9 mouse cellular contexts compared by ENCODE assay signal in the genomic region with DNA sequence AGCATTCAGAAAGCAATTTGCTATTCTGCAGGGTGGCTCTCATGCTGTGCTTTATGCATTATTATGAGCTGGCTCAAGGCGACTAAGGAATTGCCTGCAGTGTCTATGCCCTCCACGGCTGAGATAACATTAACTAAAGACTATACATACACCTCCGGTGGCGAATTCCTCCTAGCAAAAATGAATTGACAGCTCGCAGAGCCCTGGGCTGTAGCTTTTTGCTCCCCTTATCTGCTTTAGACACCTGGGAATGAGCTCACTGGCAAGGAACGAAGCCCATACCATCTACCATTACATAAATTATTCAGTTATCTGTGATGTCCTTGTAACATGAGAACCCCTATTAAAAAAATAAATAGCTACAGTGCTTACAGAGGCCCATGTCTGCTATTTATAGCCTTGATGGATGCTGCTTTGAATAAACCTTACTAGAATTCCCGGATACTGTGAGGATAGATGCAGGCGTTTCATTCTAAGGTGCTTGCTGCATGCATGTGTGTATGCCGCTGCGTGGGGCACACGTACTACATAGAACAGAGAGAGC. TPM values are rescaled to one million over a fixed set of nuclear protein-coding genes. Genes with fewer than 3 reads are reported as not detected.
DNase-seq lines count a peak whose midpoint lies in the region; ATAC-seq and TF ChIP-seq lines count a peak whose summit lies in the region.
"Had no signal": no experiment of that assay in that cellular context is flagged by ENCODE, and none has a peak within 500 bp of the region (broad histone marks: within the 10 kb centered on the region; RNA-seq: fewer than 3 reads in every experiment).

No protein-coding gene starts in this region.

- peak; percentile 87 for ATAC-seq in forebrain, embryonic 16.5 days
- ATAC-seq in megakaryocyte, adult 5-6 weeks (ENCODE audit: poor library complexity, severe bottlenecking) = peak; percentile 21; the same call in 1 of the 2 replicates
- ATAC-seq in inflammation-experienced regulatory T-cells, adult 6 months = no peak
- no peak for ATAC-seq in CD4-positive, CD25-positive, alpha-beta regulatory T cell, adult 4 months
- ATAC-seq: activated CD4-positive, CD25-positive, alpha-beta regulatory T cell, adult 4 months had no signal

- H3K4me3 ChIP-seq in MEL (ENCODE audit: control insufficient read depth in 1 of 2, insufficient read depth in 1 of 2, low read depth in 2 of 2, low read length in 2 of 2) = no peak overlapping the region
- H3K4me3 ChIP-seq in forebrain, embryonic 16.5 days (replicated peaks; ENCODE audit: low read length) = no peak overlapping the region

- no peak for TF ChIP-seq CTCF in MEL (IDR thresholded peaks at IDR 0.05 in 2 of 3, conservative IDR thresholded peaks at IDR 0.05 in 1 of 3; ENCODE audit: control insufficient read depth in 1 of 3, insufficient read depth in 1 of 3, low read depth in 2 of 3, low read length in 3 of 3, poor library complexity in 1 of 3, severe bottlenecking in 1 of 3)

- 8% methylated on average over 11 of the region's 11 CpGs for WGBS in forebrain, embryonic 16.5 days

- TF ChIP-seq RAD21 in MEL (IDR thresholded peaks at IDR 0.05; ENCODE audit: low read depth, low read length) = no peak

- H3K36me3 ChIP-seq in MEL (ENCODE audit: control insufficient read depth in 1 of 2, insufficient read depth in 2 of 2, low read length in 2 of 2) = peaks cover 0 to 16% of the 10 kb centered on the region in 2 experiments; a peak in 2 of 4 replicates
- no peaks in the 10 kb centered on the region for H3K36me3 ChIP-seq in forebrain, embryonic 16.5 days (ENCODE audit: control insufficient read depth, insufficient read depth)

- no peak for TF ChIP-seq POLR2A in MEL (IDR thresholded peaks at IDR 0.05; ENCODE audit: control insufficient read depth in 1 of 2, insufficient read depth in 1 of 2, low read depth in 1 of 2, low read length in 2 of 2, poor library complexity in 1 of 2)

- no peak overlapping the region for H3K9ac ChIP-seq in MEL (ENCODE audit: control insufficient read depth, low read depth, low read length, poor library complexity, severe bottlenecking)
- peak overlapping the region; percentile 27 for H3K9ac ChIP-seq in forebrain, embryonic 16.5 days (replicated peaks; ENCODE audit: low read depth, low read length)

- no peaks in the 10 kb centered on the region for H3K79me2 ChIP-seq in MEL (ENCODE audit: control insufficient read depth, insufficient read depth, low read length, poor library complexity)

- peak overlapping the region; percentile 35 for H3K27ac ChIP-seq in MEL (ENCODE audit: control insufficient read depth, low read depth, low read length)
- peak overlapping the region; percentile 73 for H3K27ac ChIP-seq in forebrain, embryonic 16.5 days (ENCODE audit: low read length)

- DNase-seq in heart, adult 11 months = peak; percentile 43
- DNase-seq in heart, postnatal 14 days = no peak
- DNase-seq in MEL (ENCODE audit: low read depth, low spot score) (peak; percentile 90), MN1 (ENCODE audit: low spot score) (no peak)

- H3K4me1 ChIP-seq in MEL (ENCODE audit: control insufficient read depth in 1 of 2, insufficient read depth in 2 of 2, low read length in 2 of 2) = peaks cover 4 to 12% of the 10 kb centered on the region in 2 experiments
- H3K4me1 ChIP-seq in forebrain, embryonic 16.5 days (replicated peaks; ENCODE audit: control insufficient read depth, insufficient read depth, low read length) = peaks cover 15% of the 10 kb centered on the region

- H3K27me3 ChIP-seq in MEL (ENCODE audit: control insufficient read depth in 1 of 2, insufficient read depth in 2 of 2, low read length in 2 of 2) = no peaks in the 10 kb centered on the region
- H3K27me3 ChIP-seq in forebrain, embryonic 16.5 days (replicated peaks; ENCODE audit: control insufficient read depth, insufficient read depth, low read length) = no peaks in the 10 kb centered on the region

- H3K9me3 ChIP-seq in MEL (replicated peaks; ENCODE audit: insufficient read depth, low read length) = no peaks in the 10 kb centered on the region
- no peaks in the 10 kb centered on the region for H3K9me3 ChIP-seq in forebrain, embryonic 16.5 days (ENCODE audit: control insufficient read depth, low read length)

- intact Hi-C loops in heart, postnatal 14 days (cut with DNase I) = no loop called here

- H3K4me2 ChIP-seq in forebrain, embryonic 16.5 days (ENCODE audit: low read length) = peak overlapping the region; percentile 20; the same call in 1 of the 2 replicates

- TF ChIP-seq EP300 in MEL (IDR thresholded peaks at IDR 0.05; ENCODE audit: low read depth in 1 of 2, low read length in 2 of 2) = peak; percentile 73 to 76

TF ChIP-seq in MEL, 35 proteins besides CTCF, POLR2A, EP300 and RAD21:
- TF ChIP-seq MAFK (IDR thresholded peaks at IDR 0.05; ENCODE audit: borderline replicate concordance, low read depth, low read length) (no peak), ZKSCAN1 (IDR thresholded peaks at IDR 0.05; ENCODE audit: low read depth, low read length) (no peak), HCFC1 (IDR thresholded peaks at IDR 0.05; ENCODE audit: low read depth, low read length) (no peak), USF2 (IDR thresholded peaks at IDR 0.05; ENCODE audit: borderline replicate concordance in 1 of 2, insufficient read depth in 1 of 2, low read depth in 1 of 2, low read length in 2 of 2) (no peak), NRF1 (IDR thresholded peaks at IDR 0.05; ENCODE audit: insufficient read depth, low read depth, low read length, poor library complexity, severe bottlenecking) (no peak), E2F4 (IDR thresholded peaks at IDR 0.05; ENCODE audit: borderline replicate concordance, low read depth, low read length) (no peak), SMC3 (IDR thresholded peaks at IDR 0.05; ENCODE audit: low read depth, low read length) (no peak), USF1 (IDR thresholded peaks at IDR 0.05; ENCODE audit: low read depth, low read length) (no peak), UBTF (IDR thresholded peaks at IDR 0.05; ENCODE audit: borderline replicate concordance, insufficient read depth, low read depth, low read length) (no peak), POLR2AphosphoS2 (IDR thresholded peaks at IDR 0.05; ENCODE audit: low read length) (no peak), ZMIZ1 (IDR thresholded peaks at IDR 0.05; ENCODE audit: low read depth, low read length) (no peak), TAL1 (IDR thresholded peaks at IDR 0.05; ENCODE audit: low read length) (peak; percentile 92), CHD2 (IDR thresholded peaks at IDR 0.05; ENCODE audit: low read length) (no peak), SIN3A (IDR thresholded peaks at IDR 0.05; ENCODE audit: low read length) (peak; percentile 68), POLR2AphosphoS5 (IDR thresholded peaks at IDR 0.05; ENCODE audit: borderline replicate concordance, low read depth, low read length) (no peak), ZC3H11A (IDR thresholded peaks at IDR 0.05; ENCODE audit: low read depth, low read length) (no peak), MEF2A (IDR thresholded peaks at IDR 0.05; ENCODE audit: extremely low read depth, insufficient replicate concordance, low read depth, low read length, poor library complexity, severe bottlenecking) (peak; percentile 81; the same call in 1 of the 2 replicates), BHLHE40 (IDR thresholded peaks at IDR 0.05; ENCODE audit: borderline replicate concordance, low read depth, low read length) (no peak), GABPA (IDR thresholded peaks at IDR 0.05; ENCODE audit: low read depth, low read length) (no peak), KAT2A (conservative IDR thresholded peaks at IDR 0.05; ENCODE audit: low read depth, low read length) (no peak), ETS1 (IDR thresholded peaks at IDR 0.05; ENCODE audit: low read depth, low read length) (peak; percentile 96), GATA1 (IDR thresholded peaks at IDR 0.05; ENCODE audit: low read depth, low read length) (peak; percentile 76), TBP (IDR thresholded peaks at IDR 0.05; ENCODE audit: low read depth, low read length) (0 out of 2 replicates have a peak, but pooled peaks have one; percentile 30), ELF1 (IDR thresholded peaks at IDR 0.05; ENCODE audit: low read depth, low read length) (no peak), MAX (IDR thresholded peaks at IDR 0.05; ENCODE audit: low read length) (no peak), MYC (IDR thresholded peaks at IDR 0.05; ENCODE audit: low read depth, low read length) (no peak), TCF12 (IDR thresholded peaks at IDR 0.05; ENCODE audit: low read depth, low read length) (peak; percentile 77), RCOR1 (IDR thresholded peaks at IDR 0.05; ENCODE audit: low read depth, low read length) (peak; percentile 52; the same call in 1 of the 2 replicates), NELFE (IDR thresholded peaks at IDR 0.05; ENCODE audit: low read depth, low read length) (no peak), MAZ (IDR thresholded peaks at IDR 0.05; ENCODE audit: low read depth, low read length) (no peak), ZNF384 (IDR thresholded peaks at IDR 0.05; ENCODE audit: low read depth, low read length) (peak; percentile 57; the same call in 1 of the 2 replicates), MYB (IDR thresholded peaks at IDR 0.05; ENCODE audit: low read depth, low read length) (no peak), JUND (IDR thresholded peaks at IDR 0.05; ENCODE audit: low read depth, low read length) (no peak), CHD1 (IDR thresholded peaks at IDR 0.05; ENCODE audit: low read depth, low read length) (no peak), MXI1 (IDR thresholded peaks at IDR 0.05; ENCODE audit: low read depth, low read length) (no peak)

RNA-seq across cellular contexts. Expression of a gene that starts 53.1 kb away (rescaled TPM):
- not detected for total RNA-seq in heart, postnatal 14 days (2021)
- not detected in 2 replicates for total RNA-seq in MEL (2012; rRNA removed)
- polyA plus RNA-seq in MEL (2012; ENCODE audit: insufficient read depth in 1 of 2, insufficient read length in 2 of 2, low read depth in 1 of 2, low replicate concordance in 2 of 2, missing spikeins in 1 of 2) = not detected
- polyA plus RNA-seq in forebrain, embryonic 16.5 days (2015; fragmentation: Nextera tagmentation; extraction: Ambion mirVana) = not detected in 2 replicates
- total RNA-seq in megakaryocyte, adult 5-6 weeks (2015) = not detected in 2 replicates
- total RNA-seq in megakaryocyte, adult 5-6 weeks (2017) = not detected in 2 replicates
- polyA plus RNA-seq in inflammation-experienced regulatory T-cells, adult 6 months (2017; shearing (Covaris generic)) = under 1 TPM in 1 of 3 experiments, not detected in 2; 0.43 TPM
- under 1 TPM in 1 of 2 experiments, not detected in 1; 0.50 TPM for polyA plus RNA-seq in CD4-positive, CD25-positive, alpha-beta regulatory T cell, adult 4 months (2017; shearing (Covaris generic))

Comparison
In these comparisons a context has a peak if more than half of its experiments do, and no peak if none do; other contexts are left out.
1. DNase-seq: peak in heart, adult 11 months (single experiment) and MEL (single experiment); none in heart, postnatal 14 days (0 of 2) and MN1 (single experiment).
2. ATAC-seq: peak in forebrain, embryonic 16.5 days (single experiment) and megakaryocyte, adult 5-6 weeks (single experiment); none in inflammation-experienced regulatory T-cells, adult 6 months (single experiment) and CD4-positive, CD25-positive, alpha-beta regulatory T cell, adult 4 months (single experiment).